Mouse (Mus musculus) heart, embryonic 11.5 days (tissue): ENCODE data around the gene Sema4f. TPM values are rescaled to one million over a fixed set of nuclear protein-coding genes. Genes with fewer than 3 reads are reported as not detected.

Experiments used
- ATAC-seq: fragments of 200-750 bp; cut with Nextera tagmentation; replicated peaks from 2 replicates; pipeline ENCODE4 v1.8.0; 2017; ENCODE audit warnings: moderate library complexity; ENCODE audit not compliant: insufficient number of reproducible peaks, low FRiP score, low TSS enrichment
- H3K27ac ChIP-seq: fragments of 300-500 bp; sonication (generic); 2 replicates; pipeline ENCODE4 v1.5.1; 2014; ENCODE audit warnings: mild to moderate bottlenecking, low read depth, low read length
- H3K27me3 ChIP-seq: fragments of 300-500 bp; sonication (generic); 2 replicates; pipeline ENCODE4 v1.6.1; 2014; ENCODE audit warnings: mild to moderate bottlenecking, low read length, mixed read lengths; ENCODE audit not compliant: control insufficient read depth, insufficient read depth
- H3K36me3 ChIP-seq: fragments of 300-500 bp; sonication (generic); 2 replicates; pipeline ENCODE4 v1.6.1; 2014; ENCODE audit warnings: mild to moderate bottlenecking, low read length, moderate library complexity, mixed read lengths; ENCODE audit not compliant: control insufficient read depth, insufficient read depth
- H3K4me1 ChIP-seq: fragments of 300-500 bp; sonication (generic); 2 replicates; pipeline ENCODE4 v1.6.1; 2014; ENCODE audit warnings: low read length; ENCODE audit not compliant: control insufficient read depth, insufficient read depth
- H3K4me2 ChIP-seq: fragments of 300-500 bp; sonication (generic); 2 replicates; pipeline ENCODE4 v1.6.1; 2014; ENCODE audit warnings: mild to moderate bottlenecking, moderate library complexity
- H3K4me3 ChIP-seq: fragments of 300-500 bp; sonication (generic); 2 replicates; pipeline ENCODE4 v1.5.1; 2014; ENCODE audit warnings: low read depth, low read length
- H3K9ac ChIP-seq: fragments of 300-500 bp; sonication (generic); 2 replicates; pipeline ENCODE4 v1.6.1; 2014; ENCODE audit warnings: mild to moderate bottlenecking, low read depth, low read length, moderate library complexity
- H3K9me3 ChIP-seq: fragments of 300-500 bp; sonication (generic); replicated peaks from 2 replicates; pipeline ENCODE4 v1.6.1; 2016; ENCODE audit warnings: low read length; ENCODE audit not compliant: control insufficient read depth
- WGBS: fragments of 180-500 bp; shearing (Covaris S2); extraction: QIAGEN DNeasy Blood & Tissue Kit; methylation state at CpG from one replicate; pipeline ENCODE4 v1.1.7; 2014; ENCODE audit not compliant: insufficient replicate concordance; 5-methylcytosine and 5-hydroxymethylcytosine counted together
- polyA plus RNA-seq: library from polyadenylated mRNA; unstranded; fragments of >200 nt; fragmentation: Nextera tagmentation; extraction: Ambion mirVana; gene quantifications from 2 replicates; pipeline ENCODE4 v1.2.1, GENCODE M21; 2014

Sema4f gene
- polyA plus RNA-seq, 1 experiment from 2014 or later: 0.04 TPM

DNA sequence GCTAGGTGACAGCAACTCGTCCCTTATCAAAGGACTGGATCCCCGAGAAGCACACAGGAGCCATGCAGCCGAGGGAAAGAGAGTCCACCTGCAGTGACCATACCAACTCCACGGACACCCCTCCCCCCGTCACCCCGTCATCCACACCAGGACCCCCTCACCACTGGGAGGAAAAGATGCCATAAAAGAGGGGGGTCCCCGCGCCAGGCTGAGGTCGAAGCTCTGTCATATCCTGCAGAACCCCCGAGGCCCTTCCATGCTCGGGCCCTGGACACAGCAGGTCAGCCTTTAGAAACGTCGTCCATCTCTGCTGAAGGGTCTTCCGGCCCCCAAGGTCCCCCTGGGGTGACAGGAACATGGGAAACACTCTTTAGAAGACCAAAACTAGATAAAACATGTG lies 21.2 kb downstream of the Sema4f start:
- no peaks in the 10 kb centered on the region for H3K36me3 ChIP-seq
- 68% methylated on average over 14 of the region's 14 CpGs for WGBS

DNA sequence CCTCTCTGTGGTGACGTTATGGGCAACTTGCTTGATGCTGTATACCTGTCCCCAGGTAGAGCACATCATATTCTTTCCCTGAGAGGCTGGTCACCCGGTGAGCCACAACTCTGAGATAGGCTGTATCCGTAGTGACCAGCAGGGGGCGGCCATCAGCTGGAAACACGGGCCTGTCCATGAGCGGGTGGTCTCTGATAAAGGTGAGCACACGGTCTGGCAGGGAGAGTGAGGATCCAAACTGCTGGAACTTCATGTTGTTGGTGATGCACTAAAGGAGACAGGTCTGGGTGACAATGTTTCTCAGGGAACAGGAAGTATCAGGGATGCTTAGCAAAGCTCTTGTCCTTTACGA lies 21.8 kb downstream of the Sema4f start:
- WGBS: 16% methylated on average over 8 of the region's 8 CpGs
- Histone ChIP-seq H3K9ac (no peak overlapping the region), H3K27ac (no peak overlapping the region), H3K4me2 (no peak overlapping the region), H3K36me3 (no peaks in the 10 kb centered on the region), H3K9me3 (no peaks in the 10 kb centered on the region), H3K27me3 (peaks cover 7% of the 10 kb centered on the region; the same call in 1 of the 2 replicates), H3K4me3 (no peak overlapping the region), H3K4me1 (no peaks in the 10 kb centered on the region)
- no peak for ATAC-seq

More for the DNA sequence above, 21.2 kb downstream of the Sema4f start:
- Histone ChIP-seq H3K9me3 (no peaks in the 10 kb centered on the region), H3K4me2 (no peak overlapping the region), H3K4me1 (no peaks in the 10 kb centered on the region), H3K27ac (no peak overlapping the region), H3K27me3 (peaks cover 5% of the 10 kb centered on the region; the same call in 1 of the 2 replicates), H3K4me3 (no peak overlapping the region), H3K9ac (no peak overlapping the region)
- ATAC-seq: no peak

DNA sequence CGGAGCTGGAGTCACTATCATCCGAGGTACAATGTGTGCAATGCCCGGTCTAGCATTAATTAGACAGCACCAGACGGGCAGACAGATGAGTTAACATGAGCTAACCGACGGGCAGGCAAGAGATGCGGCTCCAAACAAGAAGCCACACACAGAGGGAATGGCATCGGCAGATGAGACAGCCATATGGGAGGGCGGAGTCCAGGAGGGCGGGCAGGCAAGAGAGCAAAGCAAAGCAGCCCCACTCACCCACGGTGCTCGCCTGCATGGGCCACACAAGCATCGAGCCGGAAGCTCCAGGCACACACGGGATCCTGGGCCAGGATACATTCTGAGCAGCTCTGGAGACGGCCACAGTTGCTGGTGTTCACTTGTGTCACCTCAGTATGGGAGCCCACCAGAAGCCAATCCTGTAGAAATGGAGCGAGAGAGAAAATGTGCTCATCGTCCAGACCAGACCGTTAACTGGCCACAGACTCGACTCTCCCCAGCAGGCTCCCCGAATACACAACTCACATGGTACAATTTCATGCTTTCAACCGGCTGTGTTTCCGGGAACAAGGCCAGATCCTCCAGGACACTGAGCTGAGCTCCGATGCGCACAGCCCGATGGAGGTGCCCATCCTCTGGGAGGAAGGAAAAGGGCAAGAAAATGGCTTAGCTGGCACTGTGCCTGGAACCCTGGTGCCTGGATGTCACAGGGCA lies 22.3 kb downstream of the Sema4f start:
- Histone ChIP-seq H3K4me1 (no peaks in the 10 kb centered on the region), H3K4me3 (no peak overlapping the region), H3K36me3 (no peaks in the 10 kb centered on the region), H3K9ac (no peak overlapping the region), H3K27me3 (peaks cover 7% of the 10 kb centered on the region; the same call in 1 of the 2 replicates), H3K9me3 (no peaks in the 10 kb centered on the region), H3K27ac (no peak overlapping the region), H3K4me2 (no peak overlapping the region)
- no peak for ATAC-seq
- WGBS: 69% methylated on average over 26 of the region's 26 CpGs

DNA sequence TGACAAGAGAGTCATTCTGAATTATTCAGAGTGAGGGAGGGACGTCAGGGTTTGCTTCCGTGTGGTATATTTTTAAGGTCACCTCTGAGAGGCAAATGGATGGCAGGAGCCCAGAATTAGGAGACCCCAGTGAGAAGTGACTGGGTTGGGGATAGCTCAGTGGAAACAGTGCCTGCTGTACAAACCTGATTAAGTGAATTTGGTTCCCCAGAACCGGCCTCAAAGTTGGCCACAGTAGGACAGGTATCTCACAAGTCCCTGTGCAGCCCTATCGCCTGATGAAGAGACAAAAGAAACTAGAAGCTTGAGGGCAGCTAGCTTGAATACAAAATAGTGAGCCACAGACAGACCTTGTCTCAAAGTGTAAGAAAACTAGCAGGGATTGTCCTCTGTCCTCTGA lies 23.1 kb downstream of the Sema4f start:
- Histone ChIP-seq H3K36me3 (no peaks in the 10 kb centered on the region), H3K4me1 (no peaks in the 10 kb centered on the region), H3K27me3 (peaks cover 7% of the 10 kb centered on the region; the same call in 1 of the 2 replicates), H3K4me3 (no peak overlapping the region), H3K9me3 (no peaks in the 10 kb centered on the region), H3K27ac (no peak overlapping the region), H3K4me2 (no peak overlapping the region), H3K9ac (no peak overlapping the region)
- 80% methylated on average over 4 of the region's 4 CpGs for WGBS
- ATAC-seq: no peak

DNA sequence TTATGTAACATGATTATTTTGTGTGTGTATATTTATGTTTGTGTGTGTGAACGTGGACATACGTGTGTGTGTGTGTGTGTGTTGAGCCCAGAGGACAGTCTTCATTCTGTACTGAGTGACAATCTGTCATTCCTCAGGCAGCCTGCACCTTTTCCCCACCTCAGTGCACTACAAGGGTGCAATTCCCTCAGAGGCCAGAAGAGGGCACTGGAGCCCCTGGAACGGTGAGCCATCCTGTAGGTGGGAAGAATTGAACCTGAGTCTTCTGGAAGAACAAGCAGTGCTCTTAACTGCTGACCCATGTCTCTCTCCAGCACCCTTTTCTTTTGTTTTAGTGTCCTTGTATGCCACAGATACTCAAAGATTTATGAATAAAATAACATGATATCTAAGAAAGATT lies 23.7 kb downstream of the Sema4f start:
- no peak overlapping the region for H3K9ac ChIP-seq
- no peaks in the 10 kb centered on the region for H3K9me3 ChIP-seq
- no peaks in the 10 kb centered on the region for H3K36me3 ChIP-seq
- H3K4me3 ChIP-seq: no peak overlapping the region
- peaks cover 7% of the 10 kb centered on the region; the same call in 1 of the 2 replicates for H3K27me3 ChIP-seq
- H3K27ac ChIP-seq: no peak overlapping the region
- H3K4me2 ChIP-seq: no peak overlapping the region
- no peaks in the 10 kb centered on the region for H3K4me1 ChIP-seq
- WGBS: 18% methylated on average over 3 of the region's 3 CpGs
- no peak for ATAC-seq

DNA sequence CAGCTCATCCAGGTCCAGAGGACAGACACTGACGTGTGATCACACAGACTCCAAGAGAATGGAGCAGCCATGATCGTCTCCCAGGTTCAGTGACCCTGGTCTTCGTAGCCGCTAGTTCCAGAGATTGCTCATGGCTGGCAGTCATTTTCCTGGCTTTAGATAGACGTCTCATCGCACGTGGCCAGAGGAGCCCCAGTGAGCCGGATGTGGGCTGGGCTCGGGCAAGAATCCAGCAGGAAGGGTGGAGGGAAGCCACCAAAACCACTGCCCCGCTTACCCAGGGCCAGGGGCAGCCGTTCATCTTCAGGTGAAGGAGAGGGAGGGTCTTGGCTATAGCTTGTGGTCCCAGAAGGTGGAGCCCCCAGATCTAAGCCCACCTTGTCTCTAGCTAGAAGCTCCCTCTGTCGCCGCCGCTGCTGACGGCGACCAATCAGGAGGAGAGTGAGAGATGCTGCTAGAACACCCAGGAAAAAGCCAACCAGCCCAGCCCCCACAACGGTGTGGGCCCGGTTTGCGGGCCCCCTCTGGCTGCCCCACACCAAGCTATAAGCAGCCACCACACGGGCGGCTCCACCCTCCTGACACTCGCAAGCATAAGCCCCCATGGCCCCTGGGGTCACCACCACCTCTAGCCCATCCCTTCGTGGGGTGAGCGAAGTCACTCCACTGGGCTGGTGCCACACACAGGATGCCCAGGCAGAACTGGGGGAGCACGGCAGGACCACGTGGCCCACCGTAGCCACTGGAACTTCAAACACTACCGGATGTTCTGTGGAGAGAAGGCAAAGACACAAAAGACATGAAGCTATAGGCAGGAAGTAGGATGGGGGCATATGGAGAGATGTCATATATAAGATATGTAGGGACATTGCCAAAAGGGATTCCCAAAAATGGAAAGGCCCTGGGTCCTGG lies 26.0 kb downstream of the Sema4f start:
- H3K9me3 ChIP-seq: no peaks in the 10 kb centered on the region
- H3K9ac ChIP-seq: no peak overlapping the region
- WGBS: 71% methylated on average over 28 of the region's 28 CpGs
- no peak overlapping the region for H3K4me3 ChIP-seq
- H3K27me3 ChIP-seq: 0 out of 2 replicates have a peak, but pooled peaks cover 7% of the 10 kb centered on the region
- no peaks in the 10 kb centered on the region for H3K4me1 ChIP-seq
- ATAC-seq: no peak
- no peaks in the 10 kb centered on the region for H3K36me3 ChIP-seq
- H3K4me2 ChIP-seq: no peak overlapping the region
- H3K27ac ChIP-seq: no peak overlapping the region

DNA sequence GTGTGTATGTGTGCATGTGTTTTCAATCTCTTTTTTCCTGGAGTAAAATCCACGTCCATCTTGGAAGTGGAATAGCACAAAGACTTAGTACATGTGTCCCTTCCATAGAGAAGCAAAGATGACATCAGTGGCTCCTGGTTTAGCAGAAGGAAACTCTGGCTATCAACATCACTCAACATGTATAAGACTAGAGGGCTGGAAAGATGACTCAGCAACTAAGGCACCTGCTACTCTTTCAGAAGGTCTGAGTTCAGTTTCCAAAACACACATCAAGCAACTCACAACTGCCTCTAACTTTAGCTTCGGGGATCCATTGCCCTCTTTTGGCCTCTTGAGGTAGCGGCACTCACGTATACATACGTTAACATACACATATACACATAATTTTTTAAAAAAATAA lies 28.3 kb downstream of the Sema4f start:
- 80% methylated on average over 5 of the region's 5 CpGs for WGBS
- H3K4me1 ChIP-seq: no peaks in the 10 kb centered on the region
- ATAC-seq: no peak
- H3K4me3 ChIP-seq: no peak overlapping the region
- H3K27me3 ChIP-seq: 0 out of 2 replicates have a peak, but pooled peaks cover 3% of the 10 kb centered on the region
- H3K9ac ChIP-seq: no peak overlapping the region
- H3K4me2 ChIP-seq: no peak overlapping the region
- no peaks in the 10 kb centered on the region for H3K36me3 ChIP-seq
- H3K27ac ChIP-seq: no peak overlapping the region
- H3K9me3 ChIP-seq: no peaks in the 10 kb centered on the region

DNA sequence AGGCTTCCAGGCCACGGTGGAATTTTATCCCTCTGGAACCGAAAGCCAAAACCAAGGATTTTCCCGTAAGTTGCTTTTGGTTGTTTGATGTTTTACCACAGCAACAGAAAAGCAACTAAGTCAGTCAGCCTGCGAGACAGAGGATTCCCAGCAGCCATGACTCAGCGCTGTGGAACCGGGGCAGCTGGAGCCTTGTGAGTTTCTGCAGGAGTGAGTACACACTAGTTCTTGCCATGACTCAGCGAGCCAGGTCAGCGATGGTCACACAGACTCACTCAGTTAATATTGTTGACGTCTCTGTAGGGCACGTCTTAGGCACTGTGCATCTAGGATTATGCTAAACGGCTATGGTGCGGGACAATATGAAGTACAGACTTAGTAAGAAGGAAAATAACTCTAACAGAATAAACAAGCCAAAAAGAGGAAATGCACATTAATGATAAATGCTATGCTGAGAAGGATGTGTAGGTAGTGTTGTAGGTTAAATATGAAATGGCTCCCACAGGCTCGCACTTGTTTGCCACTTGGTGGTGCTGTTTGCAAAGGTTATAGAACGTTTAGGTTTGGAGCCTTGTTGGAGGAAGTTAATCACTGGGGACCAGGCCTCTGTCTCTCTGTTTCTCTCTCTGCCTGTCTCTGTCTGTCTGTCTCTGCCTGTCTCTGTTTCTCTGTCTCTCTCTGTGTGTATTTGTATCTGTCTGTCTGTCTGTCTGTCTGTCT lies 30.3 kb downstream of the Sema4f start:
- H3K4me1 ChIP-seq: no peaks in the 10 kb centered on the region
- no peaks in the 10 kb centered on the region for H3K36me3 ChIP-seq
- ATAC-seq: no peak
- 0 out of 2 replicates have a peak, but pooled peaks cover 5% of the 10 kb centered on the region for H3K27me3 ChIP-seq
- no peak overlapping the region for H3K4me2 ChIP-seq
- no peak overlapping the region for H3K9ac ChIP-seq
- WGBS: 58% methylated on average over 14 of the region's 14 CpGs
- H3K9me3 ChIP-seq: no peaks in the 10 kb centered on the region
- H3K4me3 ChIP-seq: no peak overlapping the region
- H3K27ac ChIP-seq: no peak overlapping the region
